Mouse (Mus musculus) layer of hippocampus, postnatal 14 days (tissue): ENCODE results near the gene Zswim4. TPM values are rescaled to one million over a fixed set of nuclear protein-coding genes. Genes with fewer than 3 reads are reported as not detected.

ENCODE experiments used
- DNase-seq, 2 experiments: peaks; one replicate each; pipeline ENCODE4 v3.0.0; 2021 to 2022; ENCODE audit warnings: low spot score in 2 of 2, mixed read lengths in 1 of 2
- total RNA-seq, 2 experiments: library from RNA; stranded (reverse); gene quantifications; 2 replicates each; pipeline ENCODE4 v1.2.3; 2021

Zswim4 gene
- total RNA-seq, 2 experiments from 2014 or later = 17.2 to 18.8 TPM

DNA sequence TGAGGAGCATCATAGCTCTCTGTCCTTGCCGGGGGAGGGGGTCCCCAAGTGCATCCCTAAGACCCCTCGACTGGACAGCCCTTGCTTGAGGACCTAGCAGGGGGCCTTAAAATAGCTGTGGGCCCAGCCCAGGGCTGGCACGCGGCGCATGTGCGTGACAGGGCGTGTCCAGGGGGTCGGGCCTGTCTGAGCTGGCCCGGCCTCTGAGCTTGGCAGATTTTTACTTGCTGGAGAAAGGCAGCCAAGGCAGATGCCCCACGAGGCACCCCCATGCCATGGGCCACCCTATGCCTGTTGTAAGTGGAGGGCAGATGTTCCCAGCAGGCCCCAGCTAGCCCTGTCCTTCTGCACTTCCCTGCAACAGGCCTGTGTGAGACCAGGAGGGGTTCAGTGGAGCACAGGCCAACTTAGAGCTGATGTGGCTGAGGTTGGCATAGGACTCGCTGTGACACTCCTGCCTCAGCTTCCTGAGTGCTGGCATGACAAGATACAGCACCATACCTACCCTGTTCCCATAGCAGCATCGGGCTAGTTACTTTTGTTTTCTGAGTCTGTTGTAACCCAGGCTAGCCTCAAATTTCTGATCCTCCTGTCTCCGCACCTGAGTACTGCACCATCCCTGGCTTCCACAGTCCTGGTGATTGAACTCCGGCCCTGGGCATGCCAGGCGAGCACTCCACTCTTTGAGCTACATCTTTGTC lies 35.2 kb downstream of the Zswim4 start:
- DNase-seq = peak in 1 of 2 experiments; percentile 45

DNA sequence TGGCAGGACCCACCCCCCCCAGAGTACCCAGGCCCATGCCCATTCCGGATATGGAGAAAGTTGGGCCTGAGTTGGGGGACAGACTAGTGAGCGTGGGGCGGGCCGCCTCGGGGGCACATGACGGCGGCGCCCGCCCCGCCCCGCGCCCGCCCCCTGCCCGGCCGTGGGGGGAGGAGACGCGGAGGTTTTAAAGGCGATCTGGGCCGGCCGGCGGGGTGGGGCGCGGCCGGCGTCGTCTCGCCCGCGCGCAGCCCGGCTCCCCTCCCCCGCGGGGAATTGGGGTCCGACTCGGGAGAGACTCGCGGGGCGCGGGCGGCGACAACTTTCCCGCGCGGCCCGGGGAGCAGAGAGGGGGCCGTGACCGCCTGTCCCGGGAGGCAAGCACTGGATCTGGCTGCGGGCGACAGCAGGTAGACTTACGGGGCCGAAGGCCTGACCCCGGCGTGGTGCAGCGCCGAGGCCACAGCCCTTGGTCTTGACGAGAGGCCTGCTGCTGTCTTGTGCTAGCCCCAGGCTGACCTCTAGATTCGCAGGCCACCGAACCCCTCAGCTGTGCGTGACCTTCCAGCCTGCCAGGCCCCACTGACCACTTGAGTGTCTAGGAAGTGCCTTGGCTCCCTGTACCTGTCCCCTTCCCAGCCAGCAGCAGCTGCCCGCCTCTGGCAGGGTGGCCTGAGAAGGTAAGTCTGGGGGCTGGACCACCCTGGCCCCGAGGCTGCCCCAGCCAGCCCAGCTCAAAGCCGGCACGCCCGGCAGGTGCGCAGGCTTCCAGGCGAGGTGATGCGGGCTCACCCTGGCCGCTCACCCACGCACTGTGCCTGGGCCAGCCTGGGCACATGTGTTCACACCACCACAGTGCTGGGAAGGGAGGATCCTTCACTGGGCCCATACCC lies 36.0 kb downstream of the Zswim4 start:
- DNase-seq = peak in 1 of 2 experiments; percentile 59

DNA sequence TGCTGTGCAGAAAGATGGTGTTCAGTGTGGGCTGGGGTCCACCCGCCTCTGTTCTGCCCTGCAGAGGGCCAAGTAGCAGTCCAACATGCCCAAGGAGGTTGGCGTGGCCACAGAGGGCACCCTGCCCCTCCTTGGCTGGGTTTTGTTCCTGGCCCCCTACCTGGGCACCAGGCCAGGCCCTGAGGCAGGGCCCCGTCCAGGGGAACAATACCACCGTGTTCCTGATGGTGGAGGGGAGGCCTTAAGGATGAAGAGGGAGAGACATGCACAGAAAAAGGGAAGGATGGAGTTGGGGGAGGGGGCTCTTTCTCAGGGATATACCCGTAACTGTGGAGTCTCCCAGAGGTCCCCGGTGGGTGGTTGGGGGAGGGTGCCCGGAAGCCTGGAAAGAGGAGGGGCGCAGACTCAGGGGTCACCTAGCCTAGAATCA lies 36.7 kb downstream of the Zswim4 start:
- DNase-seq = peak in 1 of 2 experiments; percentile 48

DNA sequence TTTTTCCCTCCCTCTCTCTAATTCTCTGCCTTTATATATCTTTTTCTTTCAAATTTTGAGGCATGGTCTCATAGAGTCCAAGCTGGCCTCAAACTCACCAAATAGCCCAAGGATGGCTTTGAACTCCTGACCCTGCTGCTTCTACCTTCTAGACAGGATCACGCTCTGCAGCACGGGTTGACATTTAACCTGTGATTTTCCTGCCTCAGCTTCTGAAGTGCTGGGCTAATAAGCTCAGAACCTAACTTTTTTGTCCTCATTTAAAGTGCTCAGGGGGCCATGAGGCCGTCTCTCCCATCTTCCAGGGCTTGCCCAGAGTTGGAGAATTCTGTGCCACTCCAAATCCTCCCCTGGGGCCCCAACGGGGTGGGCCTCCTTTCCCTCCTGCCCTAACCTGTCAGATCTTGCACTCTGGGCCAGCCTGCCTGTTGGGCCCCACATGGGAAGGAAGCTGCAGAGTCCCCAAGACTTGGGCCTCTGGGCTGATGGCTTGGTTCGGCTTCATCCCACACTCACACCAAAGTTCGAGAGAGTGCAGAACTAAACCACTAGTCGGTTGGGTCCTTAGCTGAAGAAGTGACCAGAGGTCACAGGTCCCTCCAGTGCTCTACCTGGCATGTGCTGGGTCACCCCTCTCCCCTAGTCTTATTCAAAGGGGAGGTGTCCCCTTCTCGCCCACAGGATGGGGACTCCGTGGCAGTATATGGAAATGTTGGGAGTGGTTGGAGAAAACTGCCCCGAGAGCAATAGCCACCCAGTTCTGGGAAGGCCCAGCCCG lies 37.3 kb downstream of the Zswim4 start:
- no peak for DNase-seq

- no peak for DNase-seq
These were observed 38.0 kb downstream of the Zswim4 start for GRCm38 (mm10) chr8:84198871-84199270.

GRCm38 (mm10) chr8:84197922-84198774 lies 38.7 kb downstream of the Zswim4 start:
- DNase-seq = peak; percentile 77 to 83

DNA sequence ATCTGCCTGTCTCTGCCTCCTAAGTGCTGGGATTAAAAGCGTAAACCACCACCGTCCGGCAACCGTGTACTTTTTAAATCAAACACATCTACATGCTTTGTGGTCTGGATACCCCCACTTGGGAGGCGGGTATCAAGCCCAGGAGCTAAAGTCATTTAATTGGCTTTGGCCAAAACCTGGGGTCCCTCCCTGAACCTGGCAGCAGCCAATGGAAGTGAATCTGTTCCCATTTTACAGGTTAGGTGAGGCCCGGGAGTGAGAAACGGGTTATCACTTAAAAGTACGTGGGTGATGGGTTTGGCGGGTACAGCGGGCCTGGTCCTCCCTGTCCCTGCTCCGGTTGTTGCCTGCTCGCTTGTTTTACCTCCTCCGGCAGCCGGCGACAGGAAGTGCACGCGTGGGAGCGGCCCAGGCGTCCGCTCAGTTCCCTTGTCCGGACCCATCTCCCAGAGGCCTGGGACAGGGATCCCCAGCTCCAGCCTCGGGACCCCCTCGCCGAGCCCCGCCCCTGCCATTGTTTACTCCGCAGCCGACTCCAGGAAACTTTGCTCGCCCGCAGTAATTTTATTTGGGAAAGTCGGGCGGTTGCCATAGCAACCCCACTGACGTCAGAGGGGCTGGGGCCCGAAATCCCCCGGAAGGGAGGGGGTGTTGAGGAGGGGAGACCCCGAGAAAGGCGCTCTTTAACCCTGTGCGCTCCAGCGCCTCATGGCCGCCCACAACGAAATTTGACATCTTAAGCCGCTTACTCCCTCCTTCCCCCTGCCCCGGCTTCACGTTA lies 39.5 kb downstream of the Zswim4 start:
- peak; percentile 77 to 87 for DNase-seq

- no peak for DNase-seq
These were observed 42.6 kb downstream of the Zswim4 start for GRCm38 (mm10) chr8:84194224-84194743.

GRCm38 (mm10) chr8:84193566-84193965 lies 43.3 kb downstream of the Zswim4 start:
- DNase-seq = no peak

- DNase-seq = no peak
These were observed 43.7 kb downstream of the Zswim4 start for GRCm38 (mm10) chr8:84193161-84193560.

- peak in 1 of 2 experiments; percentile 47 for DNase-seq
These were observed 44.3 kb downstream of the Zswim4 start for GRCm38 (mm10) chr8:84192555-84192954.

DNA sequence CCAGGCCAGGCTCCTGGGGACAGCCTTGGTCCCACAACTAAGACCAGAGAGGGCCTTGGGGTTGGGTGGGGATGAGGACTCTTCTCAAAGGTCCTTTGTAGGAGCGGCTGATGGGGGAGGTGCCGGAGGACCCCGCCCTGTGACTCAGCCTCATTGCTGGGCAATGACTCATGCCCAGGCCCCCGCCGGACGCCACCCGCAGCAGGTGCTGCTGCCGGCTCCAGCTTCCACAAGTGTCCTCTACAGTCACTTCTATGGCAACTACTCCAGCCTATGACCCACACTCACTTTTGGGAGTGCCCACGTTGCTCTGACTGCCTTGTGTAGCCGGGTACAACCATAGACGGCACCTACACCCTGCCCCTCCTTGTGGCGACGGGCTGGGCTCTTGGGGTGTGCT lies 44.8 kb downstream of the Zswim4 start:
- DNase-seq = no peak

- DNase-seq = no peak
These were observed 46.5 kb downstream of the Zswim4 start for GRCm38 (mm10) chr8:84190191-84190867.

DNA sequence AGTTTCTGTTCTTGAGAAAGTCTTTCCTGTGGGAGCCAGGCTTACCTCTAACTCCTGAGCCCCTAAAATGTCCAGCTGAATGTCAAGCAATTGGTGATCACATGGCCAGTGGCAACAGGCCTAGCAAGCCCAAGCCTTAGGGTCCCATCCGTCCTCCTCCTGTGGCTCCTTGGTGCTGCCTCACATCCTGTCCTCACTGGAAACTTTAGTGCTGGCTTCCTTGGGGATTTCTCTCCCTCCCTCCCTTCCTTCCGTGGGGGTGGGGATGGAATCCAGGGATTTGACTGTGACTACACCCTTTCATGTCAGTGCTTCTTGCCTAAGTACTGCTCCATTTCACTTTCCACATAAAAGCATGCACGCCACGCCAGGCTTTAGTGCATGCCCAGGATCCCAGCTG lies 47.3 kb downstream of the Zswim4 start:
- no peak for DNase-seq

DNA sequence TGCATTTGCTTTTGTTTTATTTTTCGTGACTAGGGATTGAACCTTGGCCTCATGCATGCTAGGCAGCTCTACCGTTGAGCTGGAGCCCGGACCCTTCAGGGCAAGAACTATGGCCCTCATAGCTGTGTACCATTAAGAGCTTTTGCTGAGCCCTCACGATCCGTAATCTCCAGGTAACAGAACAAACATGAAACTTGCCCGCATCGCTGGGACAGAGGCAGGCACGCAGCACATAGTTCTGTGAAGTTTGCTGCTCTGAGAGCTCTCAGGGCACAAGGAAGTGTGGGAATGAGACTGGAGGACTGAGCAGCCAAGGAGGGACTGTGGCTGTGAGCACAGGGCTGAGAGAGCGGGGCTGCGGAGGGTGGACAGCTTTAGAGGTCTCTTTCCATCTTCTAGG lies 48.2 kb downstream of the Zswim4 start:
- no peak for DNase-seq

- no peak for DNase-seq
These were observed 49.6 kb downstream of the Zswim4 start for GRCm38 (mm10) chr8:84187065-84187755.

- peak; percentile 79 to 81 for DNase-seq
These were observed 50.3 kb downstream of the Zswim4 start for GRCm38 (mm10) chr8:84186547-84186946.

DNA sequence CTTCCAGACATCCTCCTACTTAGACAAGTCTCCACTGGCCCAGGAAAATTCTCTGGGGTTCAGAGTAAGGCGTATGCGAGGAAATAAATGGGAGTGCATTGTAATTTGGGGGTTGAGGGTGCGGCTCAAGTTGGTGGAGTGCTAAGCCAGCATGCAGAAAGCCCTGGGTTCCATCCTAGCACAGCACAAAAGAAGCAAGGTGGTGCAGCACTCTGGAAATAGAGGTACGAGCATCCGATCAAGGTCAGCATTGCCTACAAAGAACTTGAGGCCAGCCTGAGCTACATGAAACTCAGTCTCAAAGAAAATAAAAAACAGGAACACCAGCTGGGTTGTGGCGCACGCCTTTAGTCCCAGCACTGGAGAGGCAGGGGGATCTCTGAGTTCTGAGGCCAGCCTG lies 51.7 kb downstream of the Zswim4 start, which contains the start of gene Nanos3:
Nanos3 (minus strand) TSS at position 101 of the 400 bp plus-strand sequence.
- DNase-seq = no peak
